8 mouse cellular contexts compared by ENCODE assay signal in the genomic region with DNA sequence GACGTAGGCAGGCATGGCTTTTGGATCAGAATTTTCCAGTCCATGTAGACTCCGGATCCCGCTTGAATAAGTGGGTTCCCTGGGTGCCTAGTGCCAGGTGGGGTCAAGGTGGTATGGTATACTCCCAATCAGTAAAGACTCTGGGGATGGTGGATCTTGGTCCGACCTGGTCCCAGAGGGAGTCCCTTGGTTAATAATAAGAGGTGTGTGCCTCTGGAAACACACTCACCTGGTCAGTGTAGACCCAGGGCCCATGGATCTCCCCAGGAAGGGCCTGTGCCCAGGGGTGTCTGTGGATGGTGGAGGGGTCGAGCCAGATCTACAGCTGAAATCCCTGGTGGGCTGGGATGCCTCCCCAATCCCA. TPM values are rescaled to one million over a fixed set of nuclear protein-coding genes. Genes with fewer than 3 reads are reported as not detected.
DNase-seq lines count a peak whose midpoint lies in the region; ATAC-seq and TF ChIP-seq lines count a peak whose summit lies in the region.

No protein-coding gene starts in this region.

- in situ Hi-C loops in ES-E14 (cut with MboI; ENCODE audit: low sequenced_read_pairs in 2 of 2, unreplicated experiment in 2 of 2): no loop called here

- peak overlapping the region; percentile 87 for H3K9ac ChIP-seq in heart, embryonic 14.5 days (ENCODE audit: low read length)
- H3K9ac ChIP-seq in ES-E14 (ENCODE audit: insufficient read depth, low read depth, low read length, poor library complexity, severe bottlenecking): peak overlapping the region; percentile 89
- H3K9ac ChIP-seq in forebrain, embryonic 14.5 days (ENCODE audit: low read length): peak overlapping the region; percentile 87
- peak overlapping the region; percentile 98 for H3K9ac ChIP-seq in liver, embryonic 16.5 days (ENCODE audit: low read depth, low read length)

- H3K9me3 ChIP-seq in heart, embryonic 14.5 days (ENCODE audit: control insufficient read depth, low read length): no peaks in the 10 kb centered on the region
- H3K9me3 ChIP-seq in ES-E14 (ENCODE audit: control insufficient read depth, insufficient read depth, low read depth, low read length): no peaks in the 10 kb centered on the region
- H3K9me3 ChIP-seq in forebrain, embryonic 14.5 days (replicated peaks; ENCODE audit: control insufficient read depth, low read length): no peaks in the 10 kb centered on the region
- no peaks in the 10 kb centered on the region for H3K9me3 ChIP-seq in liver, embryonic 16.5 days (replicated peaks; ENCODE audit: control insufficient read depth, low read length)

- peak overlapping the region; percentile 35 to 90; a peak in 3 of 4 replicates for H3K27ac ChIP-seq in heart, embryonic 14.5 days (replicated peaks in 1 of 2; ENCODE audit: control insufficient read depth in 1 of 2, insufficient read depth in 1 of 2, low read depth in 2 of 2, low read length in 2 of 2)
- no peak overlapping the region for H3K27ac ChIP-seq in ES-E14 (ENCODE audit: insufficient read depth, low read depth, low read length, poor library complexity, severe bottlenecking)
- H3K27ac ChIP-seq in forebrain, embryonic 14.5 days (ENCODE audit: low read depth, low read length): peak overlapping the region; percentile 81
- peak overlapping the region; percentile 94 for H3K27ac ChIP-seq in liver, embryonic 16.5 days (ENCODE audit: low read length)

- peak overlapping the region; percentile 64 to 66 for H3K4me3 ChIP-seq in heart, embryonic 14.5 days (ENCODE audit: control insufficient read depth in 1 of 2, insufficient read depth in 1 of 2, low read depth in 1 of 2, low read length in 2 of 2)
- H3K4me3 ChIP-seq in ES-E14 (ENCODE audit: insufficient read depth in 1 of 2, low read depth in 1 of 2, low read length in 2 of 2, poor library complexity in 1 of 2, severe bottlenecking in 1 of 2): peak overlapping the region; percentile 88 to 98
- peak overlapping the region; percentile 62 for H3K4me3 ChIP-seq in forebrain, embryonic 14.5 days (ENCODE audit: low read depth, low read length)
- H3K4me3 ChIP-seq in liver, embryonic 16.5 days (ENCODE audit: low read depth, low read length): peak overlapping the region; percentile 94

- no peaks in the 10 kb centered on the region for H3K27me3 ChIP-seq in heart, embryonic 14.5 days (ENCODE audit: control insufficient read depth, insufficient read depth, low read length)
- no peaks in the 10 kb centered on the region for H3K27me3 ChIP-seq in forebrain, embryonic 14.5 days (replicated peaks; ENCODE audit: control insufficient read depth, insufficient read depth, low read length)
- H3K27me3 ChIP-seq in liver, embryonic 16.5 days (ENCODE audit: control insufficient read depth, insufficient read depth, low read depth, low read length): no peaks in the 10 kb centered on the region

- H3K4me1 ChIP-seq in heart, embryonic 14.5 days (ENCODE audit: control insufficient read depth in 2 of 2, insufficient read depth in 2 of 2, low read length in 2 of 2): peaks cover 5 to 20% of the 10 kb centered on the region in 2 experiments
- H3K4me1 ChIP-seq in ES-E14 (ENCODE audit: control insufficient read depth in 2 of 2, insufficient read depth in 2 of 2, low read length in 2 of 2, poor library complexity in 1 of 2): peaks cover 2 to 6% of the 10 kb centered on the region in 2 experiments; a peak in 1 of 4 replicates
- peaks cover 14% of the 10 kb centered on the region for H3K4me1 ChIP-seq in forebrain, embryonic 14.5 days (ENCODE audit: control insufficient read depth, insufficient read depth, low read length)
- H3K4me1 ChIP-seq in liver, embryonic 16.5 days (ENCODE audit: control insufficient read depth, low read depth, low read length): peaks cover 35% of the 10 kb centered on the region

- peaks cover 48% of the 10 kb centered on the region for H3K36me3 ChIP-seq in heart, embryonic 14.5 days (ENCODE audit: control insufficient read depth, insufficient read depth, low read length)
- H3K36me3 ChIP-seq in ES-E14 (ENCODE audit: control insufficient read depth, insufficient read depth, low read length, poor library complexity, severe bottlenecking): peaks cover 6% of the 10 kb centered on the region
- peaks cover 30% of the 10 kb centered on the region for H3K36me3 ChIP-seq in forebrain, embryonic 14.5 days (ENCODE audit: control insufficient read depth, insufficient read depth, low read length)
- H3K36me3 ChIP-seq in liver, embryonic 16.5 days (ENCODE audit: control insufficient read depth, insufficient read depth): peaks cover 23% of the 10 kb centered on the region

- H3K4me2 ChIP-seq in heart, embryonic 14.5 days (ENCODE audit: low read length): peak overlapping the region; percentile 87
- H3K4me2 ChIP-seq in forebrain, embryonic 14.5 days (ENCODE audit: low read length): peak overlapping the region; percentile 84
- H3K4me2 ChIP-seq in liver, embryonic 16.5 days (ENCODE audit: low read depth, low read length): peak overlapping the region; percentile 81

- no peak for DNase-seq in heart, adult 9 months (ENCODE audit: low spot score in 2 of 2)
- DNase-seq in ES-E14 (ENCODE audit: low read depth, low spot score) (no peak), MN1 (ENCODE audit: low spot score) (no peak)
- DNase-seq in forebrain, embryonic 14.5 days (ENCODE audit: low spot score): no peak
- no peak for DNase-seq in right cerebral cortex, adult 2 months (ENCODE audit: low spot score in 2 of 2)

- 31% methylated on average over 5 of the region's 5 CpGs for WGBS in heart, embryonic 14.5 days
- WGBS in forebrain, embryonic 14.5 days: 49% methylated on average over 5 of the region's 5 CpGs
- WGBS in liver, embryonic 16.5 days (ENCODE audit: insufficient replicate concordance): 35% methylated on average over 5 of the region's 5 CpGs

- no peak; the same call in none of the 2 replicates for ATAC-seq in heart, embryonic 14.5 days (ENCODE audit: insufficient number of reproducible peaks, insufficient read depth, low FRiP score, low read depth)
- ATAC-seq in forebrain, embryonic 14.5 days: no peak
- ATAC-seq in liver, embryonic 16.5 days (ENCODE audit: low read depth): peak; percentile 0; the same call in 1 of the 2 replicates
- no peak for ATAC-seq in monocyte, adult 5-6 weeks (replicated peaks; ENCODE audit: insufficient number of reproducible peaks, low FRiP score, low TSS enrichment, poor library complexity, severe bottlenecking)

TF ChIP-seq in ES-E14, 5 proteins besides CTCF, POLR2A, EP300 and RAD21:
- no peak for TF ChIP-seq ZC3H11A (IDR thresholded peaks at IDR 0.05; ENCODE audit: borderline replicate concordance, low read depth, low read length)
- TF ChIP-seq HCFC1 (IDR thresholded peaks at IDR 0.05; ENCODE audit: borderline replicate concordance, insufficient read depth, low read length): no peak
- TF ChIP-seq CHD2 (IDR thresholded peaks at IDR 0.05; ENCODE audit: low read depth, low read length): no peak
- no peak for TF ChIP-seq MAFK (IDR thresholded peaks at IDR 0.05; ENCODE audit: insufficient read depth, low read depth, low read length)
- TF ChIP-seq ZNF384 (IDR thresholded peaks at IDR 0.05; ENCODE audit: low read depth, low read length): no peak

RNA-seq across cellular contexts. Expression of gene Ankzf1, which starts 0.7 kb away (rescaled TPM):
- 19.8 and 21.0 TPM in 2 replicates for polyA plus RNA-seq in heart, embryonic 14.5 days (2014; fragmentation: Nextera tagmentation; extraction: Ambion mirVana)
- 23.0 and 42.5 TPM in 2 replicates for total RNA-seq in ES-E14 (2012; rRNA removed)
- 16.3 and 16.9 TPM in 2 replicates for polyA plus RNA-seq in forebrain, embryonic 14.5 days (2014; fragmentation: Nextera tagmentation; extraction: Ambion mirVana)
- polyA plus RNA-seq in liver, embryonic 16.5 days (2015; fragmentation: Nextera tagmentation; extraction: Ambion mirVana): 9.2 and 12.0 TPM in 2 replicates
- 23.7 to 43.4 TPM (median 31.6 TPM) in 3 replicates for total RNA-seq in monocyte, adult 5-6 weeks (2017)

RNA-seq across cellular contexts. Expression of gene Atg9a, which starts 0.8 kb away (rescaled TPM):
- polyA plus RNA-seq in heart, embryonic 14.5 days (2014; fragmentation: Nextera tagmentation; extraction: Ambion mirVana): 24.7 and 29.2 TPM in 2 replicates
- 17.2 and 24.4 TPM in 2 replicates for total RNA-seq in ES-E14 (2012; rRNA removed)
- polyA plus RNA-seq in forebrain, embryonic 14.5 days (2014; fragmentation: Nextera tagmentation; extraction: Ambion mirVana): 25.5 and 34.1 TPM in 2 replicates
- polyA plus RNA-seq in liver, embryonic 16.5 days (2015; fragmentation: Nextera tagmentation; extraction: Ambion mirVana): 26.5 and 28.5 TPM in 2 replicates
- 14.6 to 21.0 TPM (median 20.4 TPM) in 3 replicates for total RNA-seq in monocyte, adult 5-6 weeks (2017)

RNA-seq across cellular contexts. Expression of gene Abcb6, which starts 11.0 kb away (rescaled TPM):
- 9.6 and 11.1 TPM in 2 replicates for polyA plus RNA-seq in heart, embryonic 14.5 days (2014; fragmentation: Nextera tagmentation; extraction: Ambion mirVana)
- 41.0 and 54.3 TPM in 2 replicates for total RNA-seq in ES-E14 (2012; rRNA removed)
- 26.2 and 30.4 TPM in 2 replicates for polyA plus RNA-seq in forebrain, embryonic 14.5 days (2014; fragmentation: Nextera tagmentation; extraction: Ambion mirVana)
- 55.5 and 56.5 TPM in 2 replicates for polyA plus RNA-seq in liver, embryonic 16.5 days (2015; fragmentation: Nextera tagmentation; extraction: Ambion mirVana)
- total RNA-seq in monocyte, adult 5-6 weeks (2017): 0.96 to 3.0 TPM (median 1.8 TPM) in 3 replicates

RNA-seq across cellular contexts. Expression of gene Glb1l, which starts 19.4 kb away (rescaled TPM):
- polyA plus RNA-seq in heart, embryonic 14.5 days (2014; fragmentation: Nextera tagmentation; extraction: Ambion mirVana): 7.2 and 8.4 TPM in 2 replicates
- 5.8 and 7.6 TPM in 2 replicates for total RNA-seq in ES-E14 (2012; rRNA removed)
- polyA plus RNA-seq in forebrain, embryonic 14.5 days (2014; fragmentation: Nextera tagmentation; extraction: Ambion mirVana): 13.0 and 14.3 TPM in 2 replicates
- 3.7 and 3.9 TPM in 2 replicates for polyA plus RNA-seq in liver, embryonic 16.5 days (2015; fragmentation: Nextera tagmentation; extraction: Ambion mirVana)
- total RNA-seq in monocyte, adult 5-6 weeks (2017): 9.2 to 12.8 TPM (median 9.2 TPM) in 3 replicates

RNA-seq across cellular contexts. Expression of gene Stk16, which starts 19.4 kb away (rescaled TPM):
- polyA plus RNA-seq in heart, embryonic 14.5 days (2014; fragmentation: Nextera tagmentation; extraction: Ambion mirVana): 81.9 and 86.2 TPM in 2 replicates
- total RNA-seq in ES-E14 (2012; rRNA removed): 63.6 and 103 TPM in 2 replicates
- 116 and 130 TPM in 2 replicates for polyA plus RNA-seq in forebrain, embryonic 14.5 days (2014; fragmentation: Nextera tagmentation; extraction: Ambion mirVana)
- polyA plus RNA-seq in liver, embryonic 16.5 days (2015; fragmentation: Nextera tagmentation; extraction: Ambion mirVana): 73.3 and 73.4 TPM in 2 replicates
- 35.5 to 62.5 TPM (median 42.0 TPM) in 3 replicates for total RNA-seq in monocyte, adult 5-6 weeks (2017)
